Mouse (Mus musculus) cerebellum, adult 9-11 months (tissue): Measurements from ENCODE around the gene Olfr1008.
"Not testable (repeated sequence)": the region's sequence is repeated elsewhere in the genome, so short reads cannot be mapped to it uniquely, and the experiment has no call there.

Experiments used
- DNase-seq: peaks from one replicate; pipeline ENCODE4 v3.0.0; 2022

Gene Olfr1008

GRCm38 (mm10) chr2:85689131-85689530 is at the start of gene Olfr1008:
Gene Olfr1008, plus strand, starts transcription at chr2:85689431.
- no peak for DNase-seq

GRCm38 (mm10) chr2:85650604-85651003 is 38.6 kb upstream of the Olfr1008 start, which contains the start of gene Olfr1002:
Gene Olfr1002, minus strand, starts transcription at chr2:85650704.
- no peak for DNase-seq

GRCm38 (mm10) chr2:85664355-85664754 is 24.9 kb upstream of the Olfr1008 start, which contains the start of gene Olfr154:
Gene Olfr154, minus strand, starts transcription at chr2:85664455.
- DNase-seq = not testable (repeated sequence)

GRCm38 (mm10) chr2:85678667-85679066 is 10.6 kb upstream of the Olfr1008 start, which contains the start of gene Olfr1006:
Gene Olfr1006, minus strand, starts transcription at chr2:85678767.
- DNase-seq = no peak

- not testable (repeated sequence) for DNase-seq
Measured at GRCm38 (mm10) chr2:85710680-85711079, 21.4 kb downstream of the Olfr1008 start.

DNA sequence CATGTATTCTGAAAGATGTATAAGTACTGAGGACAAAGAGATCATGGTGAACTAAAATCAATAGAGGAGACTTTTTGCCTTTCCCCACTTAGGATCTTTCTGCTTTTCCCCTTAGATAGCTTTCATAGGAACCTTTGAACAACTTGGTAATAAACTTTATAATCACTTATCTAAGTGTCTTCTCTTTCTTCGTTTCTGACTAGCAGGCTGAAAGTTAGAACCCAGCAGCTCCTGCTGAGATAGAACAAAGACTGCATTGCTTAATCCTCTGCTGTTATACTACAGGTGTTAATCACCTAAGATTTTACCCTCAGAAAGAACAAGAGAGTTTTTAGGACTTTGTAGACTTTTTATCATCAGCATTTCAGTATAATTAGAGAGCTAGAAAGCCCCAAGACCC is 21.9 kb downstream of the Olfr1008 start:
- DNase-seq = no peak

GRCm38 (mm10) chr2:85715119-85715518 is 25.9 kb downstream of the Olfr1008 start, which contains the start of gene Olfr1009:
Gene Olfr1009, plus strand, starts transcription at chr2:85715419.
- no peak for DNase-seq

DNA sequence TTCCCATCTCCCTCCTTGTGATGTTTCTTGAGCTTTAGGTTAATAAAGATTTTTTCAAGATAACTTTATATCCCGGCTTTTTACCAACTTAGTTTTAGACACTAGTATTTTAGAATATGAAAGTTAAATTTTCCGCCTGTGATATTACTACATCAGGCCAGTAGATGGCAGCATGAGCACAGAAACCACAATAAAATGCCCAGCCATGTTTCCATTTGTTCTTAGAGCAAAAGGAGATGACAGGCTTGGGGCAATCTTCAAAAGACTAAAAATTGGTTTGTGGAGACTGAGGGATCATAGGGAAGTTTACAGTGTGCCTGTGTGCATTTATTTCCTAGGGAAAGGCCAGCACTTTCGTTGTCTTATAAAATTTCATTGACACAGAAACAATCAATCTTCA is 36.6 kb downstream of the Olfr1008 start:
- no peak for DNase-seq
